ENCODE assay signal across 8 mouse cellular contexts in the genomic region with DNA sequence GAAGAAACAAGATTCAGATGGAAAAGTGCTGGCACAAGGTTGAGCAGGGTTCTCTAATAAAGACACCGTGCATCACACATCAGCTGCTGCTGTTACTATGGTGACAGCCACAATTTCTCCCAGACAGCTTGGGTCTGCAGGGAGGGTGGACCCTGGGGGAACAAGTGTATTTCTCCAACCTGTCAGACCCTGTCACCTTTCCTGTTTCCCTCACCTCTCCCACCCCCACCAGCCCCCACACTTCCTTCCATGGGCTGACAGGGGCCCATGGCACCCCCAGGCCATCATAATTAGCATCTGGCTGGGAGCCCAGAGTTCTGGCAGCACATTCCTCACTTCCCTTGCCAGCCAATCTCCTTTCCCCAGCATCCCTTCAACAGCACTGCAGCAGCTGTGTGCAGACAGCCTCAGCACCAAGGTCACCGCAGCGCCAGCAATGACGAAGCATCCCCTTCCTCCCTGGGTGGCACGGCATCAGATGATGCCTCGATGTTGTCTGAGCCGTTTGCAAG. TPM values are rescaled to one million over a fixed set of nuclear protein-coding genes. Genes with fewer than 3 reads are reported as not detected.
DNase-seq lines count a peak whose midpoint lies in the region; ATAC-seq and TF ChIP-seq lines count a peak whose summit lies in the region.

No protein-coding gene starts in this region.

- H3K9ac ChIP-seq in forebrain, embryonic 13.5 days = no peak overlapping the region
- H3K9ac ChIP-seq in lung, embryonic 15.5 days = no peak overlapping the region

- no peak for TF ChIP-seq POLR2A in thymus, adult 2 months (IDR thresholded peaks at IDR 0.05; ENCODE audit: control insufficient read depth, extremely low read depth, insufficient read depth, low read length, poor library complexity)

- no peaks in the 10 kb centered on the region for H3K27me3 ChIP-seq in C2C12 (ENCODE audit: control insufficient read depth, insufficient read depth, insufficient read length)
- H3K27me3 ChIP-seq in forebrain, embryonic 13.5 days = peaks cover 29% of the 10 kb centered on the region
- H3K27me3 ChIP-seq in lung, embryonic 15.5 days = no peaks in the 10 kb centered on the region
- H3K27me3 ChIP-seq in thymus, adult 2 months (ENCODE audit: control insufficient read depth, insufficient read depth, low read length) = no peaks in the 10 kb centered on the region

- no peaks in the 10 kb centered on the region for H3K79me2 ChIP-seq in C2C12 (ENCODE audit: control insufficient read depth, insufficient read depth)

- peak overlapping the region; percentile 61 for H3K4me2 ChIP-seq in forebrain, embryonic 13.5 days
- peak overlapping the region; percentile 24 for H3K4me2 ChIP-seq in lung, embryonic 15.5 days

- DNase-seq in adrenal gland, postnatal 14 days = peak; percentile 79
- peak; percentile 47 to 60 for DNase-seq in heart, postnatal 14 days
- peak; percentile 78 to 89 for DNase-seq in kidney, postnatal 25 days
- DNase-seq in right cerebral cortex, adult 18-20 months = peak; percentile 86
- DNase-seq in thymus, adult 2 months = no peak

- H3K27ac ChIP-seq in forebrain, embryonic 13.5 days = peak overlapping the region; percentile 90
- H3K27ac ChIP-seq in lung, embryonic 15.5 days = 0 out of 2 replicates have a peak overlapping the region, but pooled peaks have one; percentile 0
- H3K27ac ChIP-seq in thymus, adult 2 months (ENCODE audit: control insufficient read depth, insufficient read depth, low read length) = no peak overlapping the region

- WGBS in forebrain, embryonic 13.5 days = 2% methylated on average over 7 of the region's 7 CpGs
- WGBS in lung, embryonic 15.5 days = under 1% methylated on average over 7 of the region's 7 CpGs
- WGBS in thymus, adult 2 months = 2% methylated on average over 7 of the region's 7 CpGs

- no peak overlapping the region for H3ac ChIP-seq in C2C12 (ENCODE audit: control insufficient read depth, insufficient read length, low read depth)

- no peaks in the 10 kb centered on the region for H3K79me3 ChIP-seq in C2C12 (ENCODE audit: low read depth)

- peaks cover 42% of the 10 kb centered on the region for H3K4me1 ChIP-seq in forebrain, embryonic 13.5 days
- H3K4me1 ChIP-seq in lung, embryonic 15.5 days = peaks cover 22% of the 10 kb centered on the region
- peaks cover 5% of the 10 kb centered on the region; the same call in 1 of the 2 replicates for H3K4me1 ChIP-seq in thymus, adult 2 months (replicated peaks; ENCODE audit: control insufficient read depth, insufficient read depth, low read length)

- TF ChIP-seq CTCF in C2C12 (IDR thresholded peaks at IDR 0.05; ENCODE audit: control insufficient read depth, insufficient read depth, insufficient read length) = no peak
- TF ChIP-seq CTCF in thymus, adult 2 months (IDR thresholded peaks at IDR 0.05; ENCODE audit: borderline replicate concordance, control insufficient read depth, extremely low read depth, insufficient read depth, low read length, poor library complexity) = no peak

- H3K4me3 ChIP-seq in C2C12 (ENCODE audit: insufficient read depth, poor library complexity, severe bottlenecking) = no peak overlapping the region
- H3K4me3 ChIP-seq in forebrain, embryonic 13.5 days = peak overlapping the region; percentile 24
- no peak overlapping the region for H3K4me3 ChIP-seq in lung, embryonic 15.5 days
- H3K4me3 ChIP-seq in thymus, adult 2 months (ENCODE audit: control insufficient read depth, insufficient read depth, low read length) = no peak overlapping the region

- no peaks in the 10 kb centered on the region for H3K36me3 ChIP-seq in C2C12 (ENCODE audit: control insufficient read depth, insufficient read depth)
- no peaks in the 10 kb centered on the region for H3K36me3 ChIP-seq in forebrain, embryonic 13.5 days (ENCODE audit: poor library complexity, severe bottlenecking)
- H3K36me3 ChIP-seq in lung, embryonic 15.5 days = no peaks in the 10 kb centered on the region
- no peaks in the 10 kb centered on the region for H3K36me3 ChIP-seq in thymus, adult 2 months (ENCODE audit: control insufficient read depth, insufficient read depth, low read length)

- intact Hi-C loops in heart, postnatal 14 days (cut with DNase I) = no loop called here

- no peaks in the 10 kb centered on the region for H3K9me3 ChIP-seq in forebrain, embryonic 13.5 days (replicated peaks)
- no peaks in the 10 kb centered on the region for H3K9me3 ChIP-seq in lung, embryonic 15.5 days

- ATAC-seq in forebrain, embryonic 13.5 days = peak; percentile 95
- peak; percentile 77; the same call in 1 of the 2 replicates for ATAC-seq in lung, embryonic 15.5 days (ENCODE audit: borderline replicate concordance, extremely low read depth, low FRiP score, low TSS enrichment)

TF ChIP-seq in C2C12, 6 proteins besides CTCF, POLR2A, EP300 and RAD21:
- TF ChIP-seq MYOG (IDR thresholded peaks at IDR 0.05; ENCODE audit: control insufficient read depth, extremely low read depth, insufficient read length) (no peak), MYOD1 (IDR thresholded peaks at IDR 0.05; ENCODE audit: control insufficient read depth, insufficient read length, low read depth) (peak; percentile 49), MAX (IDR thresholded peaks at IDR 0.05) (no peak)

RNA-seq across cellular contexts. Expression of gene Tnrc6a, which starts 39.4 kb away (rescaled TPM):
- polyA plus RNA-seq in C2C12 (2012; fragmentation: generic; extraction: Trizol) = 15.8 TPM
- 57.5 and 68.3 TPM in 2 replicates for total RNA-seq in adrenal gland, postnatal 14 days (2021)
- polyA plus RNA-seq in forebrain, embryonic 13.5 days (2015; fragmentation: Nextera tagmentation; extraction: Ambion mirVana) = 49.9 and 62.0 TPM in 2 replicates
- 10 to 100 TPM; 42.7 to 45.6 TPM for total RNA-seq in heart, postnatal 14 days (2021)
- 38.5 and 38.8 TPM in 2 replicates for polyA plus RNA-seq in lung, embryonic 15.5 days (2015; fragmentation: Nextera tagmentation; extraction: Ambion mirVana)
- 84.5 and 89.7 TPM in 2 replicates for polyA plus RNA-seq in thymus, adult 2 months (2012; rRNA removed)
